ENCODE assay signal across 17 mouse cellular contexts in genomic region chr14:8632211-8632610, GRCm38 (mm10). TPM values are rescaled to one million over a fixed set of nuclear protein-coding genes. Genes with fewer than 3 reads are reported as not detected.
DNase-seq lines count a peak whose midpoint lies in the region; ATAC-seq lines count a peak whose summit lies in the region.
"Had no signal": no experiment of that assay in that cellular context is flagged by ENCODE, and none has a peak within 500 bp of the region (broad histone marks: within the 10 kb centered on the region; RNA-seq: fewer than 3 reads in every experiment).

No protein-coding gene starts in this region.

- peak; percentile 21 for DNase-seq in CD4-positive helper T cell, adult 2 months (ENCODE audit: low read depth, low spot score)
- peak; percentile 53 for DNase-seq in naive thymus-derived CD4-positive, alpha-beta T cell, adult 2 months (ENCODE audit: low read depth)
- DNase-seq in thymus, postnatal 10 days (ENCODE audit: low spot score in 2 of 2) = peak; percentile 41 to 60
- peak; percentile 75 for DNase-seq in thymus, postnatal 4 days
- no peak for DNase-seq in cerebellum, postnatal 14 days
- DNase-seq: adrenal gland, postnatal 14 days; cerebellum, adult 11-12 months; cerebellum, adult 9-11 months; embryo, embryonic 11 days; heart, adult 18-20 months; heart, postnatal 10 days; heart, postnatal 4 days had no signal

- ATAC-seq in megakaryocyte-erythroid progenitor cell, adult 5-6 weeks (replicated peaks; ENCODE audit: low FRiP score, low TSS enrichment, poor library complexity, severe bottlenecking) = no peak
- ATAC-seq: activated CD4-positive, CD25-positive, alpha-beta regulatory T cell, adult 4 months; forebrain, embryonic 15.5 days; hindbrain, embryonic 16.5 days had no signal

RNA-seq across cellular contexts. Expression of gene 4930452B06Rik, which starts 33.8 kb away (rescaled TPM):
- total RNA-seq in megakaryocyte-erythroid progenitor cell, adult 5-6 weeks (2014; fragmentation: Nextera tagmentation) = not detected in 2 replicates
- not detected in 2 replicates for total RNA-seq in megakaryocyte-erythroid progenitor cell, adult 5-6 weeks (2017)
- total RNA-seq: MEL had no signal

Comparison
In these comparisons a context has a peak if more than half of its experiments do, and no peak if none do; other contexts are left out.
1. DNase-seq: peak in CD4-positive helper T cell, adult 2 months (single experiment), naive thymus-derived CD4-positive, alpha-beta T cell, adult 2 months (single experiment), thymus, postnatal 10 days (2 of 2) and thymus, postnatal 4 days (single experiment); none in cerebellum, postnatal 14 days (0 of 2).